Mouse (Mus musculus): ENCODE results near the gene Rab35. TPM values are rescaled to one million over a fixed set of nuclear protein-coding genes. Genes with fewer than 3 reads are reported as not detected.

The Rab35 gene
- polyA plus RNA-seq, 1 experiment from 2014 or later: 7.0 TPM

DNA sequence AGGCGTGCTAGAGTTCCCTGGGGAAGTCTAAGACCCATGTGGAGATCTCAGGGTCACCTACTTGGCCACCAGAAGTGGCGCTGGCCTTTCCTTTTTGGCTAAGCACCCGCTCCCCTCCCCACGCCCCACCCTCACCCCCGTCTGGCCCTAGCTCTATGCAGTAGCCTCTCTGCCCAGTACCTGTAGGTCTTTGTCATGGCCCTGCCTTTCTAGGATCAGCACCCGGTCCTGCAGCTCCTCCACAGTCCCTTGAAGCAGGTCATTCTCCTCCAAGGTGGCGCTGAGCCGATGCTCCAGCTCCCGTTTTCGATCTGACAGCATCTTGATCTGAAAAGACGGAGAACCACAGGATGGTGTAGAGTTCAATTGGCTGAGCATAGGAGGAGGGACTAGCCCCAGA, 38.3 kb downstream of the Rab35 start:
- H3K27me3 ChIP-seq (ENCODE audit: control insufficient read depth, insufficient read depth, low read depth, low read length): no peaks in the 10 kb centered on the region
- H3K9ac ChIP-seq (ENCODE audit: low read length): no peak overlapping the region
- ATAC-seq (ENCODE audit: low read depth): no peak
- no peaks in the 10 kb centered on the region for H3K9me3 ChIP-seq (ENCODE audit: control insufficient read depth, low read length)
- H3K4me2 ChIP-seq (ENCODE audit: low read depth, low read length): no peak overlapping the region
- no peaks in the 10 kb centered on the region for H3K4me1 ChIP-seq (replicated peaks; ENCODE audit: control insufficient read depth, insufficient read depth, low read length)
- 79% methylated on average over 11 of the region's 11 CpGs for WGBS
- no peak overlapping the region for H3K27ac ChIP-seq (ENCODE audit: low read length)
- H3K36me3 ChIP-seq (ENCODE audit: control insufficient read depth, insufficient read depth, low read length): no peaks in the 10 kb centered on the region
- H3K4me3 ChIP-seq (ENCODE audit: low read length): no peak overlapping the region

GRCm38 (mm10) chr5:115670406-115670805, 38.7 kb downstream of the Rab35 start:
- Histone ChIP-seq H3K4me2 (ENCODE audit: low read depth, low read length) (no peak overlapping the region), H3K4me3 (ENCODE audit: low read length) (no peak overlapping the region), H3K27ac (ENCODE audit: low read length) (no peak overlapping the region), H3K27me3 (ENCODE audit: control insufficient read depth, insufficient read depth, low read depth, low read length) (no peaks in the 10 kb centered on the region), H3K36me3 (ENCODE audit: control insufficient read depth, insufficient read depth, low read length) (no peaks in the 10 kb centered on the region), H3K9me3 (ENCODE audit: control insufficient read depth, low read length) (no peaks in the 10 kb centered on the region), H3K4me1 (replicated peaks; ENCODE audit: control insufficient read depth, insufficient read depth, low read length) (no peaks in the 10 kb centered on the region), H3K9ac (ENCODE audit: low read length) (no peak overlapping the region)
- WGBS: 41% methylated on average over 2 of the region's 2 CpGs
- 0 out of 2 replicates have a peak, but pooled peaks have one; percentile 20 for ATAC-seq (ENCODE audit: low read depth)

- no peak overlapping the region for H3K4me3 ChIP-seq (ENCODE audit: low read length)
- WGBS: 58% methylated on average over 8 of the region's 8 CpGs
- no peaks in the 10 kb centered on the region for H3K36me3 ChIP-seq (ENCODE audit: control insufficient read depth, insufficient read depth, low read length)
- no peaks in the 10 kb centered on the region for H3K27me3 ChIP-seq (ENCODE audit: control insufficient read depth, insufficient read depth, low read depth, low read length)
- no peak for ATAC-seq (ENCODE audit: low read depth)
- no peaks in the 10 kb centered on the region for H3K9me3 ChIP-seq (ENCODE audit: control insufficient read depth, low read length)
- no peak overlapping the region for H3K9ac ChIP-seq (ENCODE audit: low read length)
- no peak overlapping the region for H3K4me2 ChIP-seq (ENCODE audit: low read depth, low read length)
- no peak overlapping the region for H3K27ac ChIP-seq (ENCODE audit: low read length)
- H3K4me1 ChIP-seq (replicated peaks; ENCODE audit: control insufficient read depth, insufficient read depth, low read length): no peaks in the 10 kb centered on the region
Measured at GRCm38 (mm10) chr5:115671846-115672245, 40.1 kb downstream of the Rab35 start.

GRCm38 (mm10) chr5:115685126-115685525, 53.4 kb downstream of the Rab35 start:
- Histone ChIP-seq H3K4me3 (ENCODE audit: low read length) (no peak overlapping the region), H3K9me3 (ENCODE audit: control insufficient read depth, low read length) (no peaks in the 10 kb centered on the region), H3K27me3 (ENCODE audit: control insufficient read depth, insufficient read depth, low read depth, low read length) (no peaks in the 10 kb centered on the region), H3K27ac (ENCODE audit: low read length) (no peak overlapping the region), H3K36me3 (ENCODE audit: control insufficient read depth, insufficient read depth, low read length) (no peaks in the 10 kb centered on the region), H3K9ac (ENCODE audit: low read length) (no peak overlapping the region), H3K4me2 (ENCODE audit: low read depth, low read length) (no peak overlapping the region), H3K4me1 (replicated peaks; ENCODE audit: control insufficient read depth, insufficient read depth, low read length) (no peaks in the 10 kb centered on the region)
- ATAC-seq (ENCODE audit: low read depth): no peak
- 72% methylated on average over 10 of the region's 10 CpGs for WGBS

DNA sequence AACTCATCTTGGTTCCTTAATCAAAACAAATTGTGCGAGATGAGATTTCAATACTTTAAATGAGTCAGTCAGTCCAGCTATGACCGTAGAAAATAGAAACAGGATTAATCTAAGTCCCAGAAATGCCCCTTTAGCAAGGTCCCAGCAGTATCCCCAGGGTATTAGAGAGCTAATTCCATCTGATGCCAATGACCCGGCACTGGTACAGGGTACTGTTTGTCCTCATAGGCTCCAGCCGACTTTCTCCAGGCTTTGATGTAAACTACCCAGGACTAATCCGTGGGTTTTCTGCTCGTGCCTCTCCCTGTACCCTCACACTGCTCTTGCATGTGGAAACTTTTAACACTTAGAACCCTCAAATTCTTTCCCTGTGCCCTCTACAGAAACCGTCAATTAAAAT, 55.0 kb downstream of the Rab35 start:
- 66% methylated on average over 7 of the region's 7 CpGs for WGBS
- H3K9ac ChIP-seq (ENCODE audit: low read length): no peak overlapping the region
- no peaks in the 10 kb centered on the region for H3K9me3 ChIP-seq (ENCODE audit: control insufficient read depth, low read length)
- no peaks in the 10 kb centered on the region for H3K36me3 ChIP-seq (ENCODE audit: control insufficient read depth, insufficient read depth, low read length)
- H3K4me1 ChIP-seq (replicated peaks; ENCODE audit: control insufficient read depth, insufficient read depth, low read length): no peaks in the 10 kb centered on the region
- no peak overlapping the region for H3K4me3 ChIP-seq (ENCODE audit: low read length)
- no peak overlapping the region for H3K4me2 ChIP-seq (ENCODE audit: low read depth, low read length)
- H3K27me3 ChIP-seq (ENCODE audit: control insufficient read depth, insufficient read depth, low read depth, low read length): no peaks in the 10 kb centered on the region
- no peak for ATAC-seq (ENCODE audit: low read depth)
- no peak overlapping the region for H3K27ac ChIP-seq (ENCODE audit: low read length)

DNA sequence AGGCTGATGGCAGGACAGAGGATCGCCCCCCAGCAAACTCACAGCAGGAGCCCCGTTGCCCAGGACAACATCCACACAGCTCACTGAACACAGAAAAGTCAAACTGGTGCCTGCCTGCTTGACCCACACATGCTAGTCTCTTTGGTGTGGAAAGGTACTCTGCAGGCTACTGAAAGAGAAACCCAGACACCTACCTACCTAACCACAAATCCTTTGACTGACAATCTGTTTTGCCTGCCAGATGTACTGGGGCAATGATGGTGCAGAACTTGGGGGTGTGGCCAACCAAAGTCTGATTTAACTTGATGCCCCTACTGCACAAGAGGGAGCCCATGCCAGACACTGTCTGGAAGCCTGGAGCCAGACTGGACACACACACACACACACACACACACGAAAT, 61.6 kb downstream of the Rab35 start:
- Histone ChIP-seq H3K36me3 (ENCODE audit: control insufficient read depth, insufficient read depth, low read length) (no peaks in the 10 kb centered on the region), H3K4me2 (ENCODE audit: low read depth, low read length) (no peak overlapping the region), H3K9me3 (ENCODE audit: control insufficient read depth, low read length) (no peaks in the 10 kb centered on the region), H3K27me3 (ENCODE audit: control insufficient read depth, insufficient read depth, low read depth, low read length) (no peaks in the 10 kb centered on the region), H3K27ac (ENCODE audit: low read length) (no peak overlapping the region), H3K9ac (ENCODE audit: low read length) (no peak overlapping the region), H3K4me1 (replicated peaks; ENCODE audit: control insufficient read depth, insufficient read depth, low read length) (no peaks in the 10 kb centered on the region), H3K4me3 (ENCODE audit: low read length) (no peak overlapping the region)
- no peak for ATAC-seq (ENCODE audit: low read depth)
- WGBS: 49% methylated on average over 3 of the region's 3 CpGs

- Histone ChIP-seq H3K36me3 (ENCODE audit: control insufficient read depth, insufficient read depth, low read length) (no peaks in the 10 kb centered on the region), H3K4me2 (ENCODE audit: low read depth, low read length) (no peak overlapping the region), H3K9ac (ENCODE audit: low read length) (no peak overlapping the region), H3K4me3 (ENCODE audit: low read length) (no peak overlapping the region), H3K9me3 (ENCODE audit: control insufficient read depth, low read length) (no peaks in the 10 kb centered on the region), H3K27ac (ENCODE audit: low read length) (no peak overlapping the region), H3K4me1 (replicated peaks; ENCODE audit: control insufficient read depth, insufficient read depth, low read length) (no peaks in the 10 kb centered on the region), H3K27me3 (ENCODE audit: control insufficient read depth, insufficient read depth, low read depth, low read length) (no peaks in the 10 kb centered on the region)
- 73% methylated on average over 6 of the region's 6 CpGs for WGBS
- ATAC-seq (ENCODE audit: low read depth): no peak
Measured at GRCm38 (mm10) chr5:115695191-115695770, 63.6 kb downstream of the Rab35 start.

- H3K9ac ChIP-seq (ENCODE audit: low read length): no peak overlapping the region
- H3K4me2 ChIP-seq (ENCODE audit: low read depth, low read length): no peak overlapping the region
- H3K36me3 ChIP-seq (ENCODE audit: control insufficient read depth, insufficient read depth, low read length): no peaks in the 10 kb centered on the region
- no peaks in the 10 kb centered on the region for H3K27me3 ChIP-seq (ENCODE audit: control insufficient read depth, insufficient read depth, low read depth, low read length)
- no peaks in the 10 kb centered on the region for H3K9me3 ChIP-seq (ENCODE audit: control insufficient read depth, low read length)
- WGBS: 72% methylated on average over 5 of the region's 5 CpGs
- ATAC-seq (ENCODE audit: low read depth): no peak
- no peak overlapping the region for H3K4me3 ChIP-seq (ENCODE audit: low read length)
- H3K4me1 ChIP-seq (replicated peaks; ENCODE audit: control insufficient read depth, insufficient read depth, low read length): no peaks in the 10 kb centered on the region
- no peak overlapping the region for H3K27ac ChIP-seq (ENCODE audit: low read length)
Measured at GRCm38 (mm10) chr5:115696811-115697210, 65.1 kb downstream of the Rab35 start.

Measured in lung, embryonic 16.5 days (tissue).